Mouse (Mus musculus): ENCODE measurements around the gene Babam2. TPM values are rescaled to one million over a fixed set of nuclear protein-coding genes. Genes with fewer than 3 reads are reported as not detected.

The Babam2 gene
- total and polyA plus RNA-seq, 3 experiments = 25.2 to 32.9 (median 28.4) TPM

- Histone ChIP-seq H3K4me3 (no peak overlapping the region), H3K27me3 (ENCODE audit: control insufficient read depth, insufficient read depth, low read length) (no peaks in the 10 kb centered on the region), H3K36me3 (ENCODE audit: control insufficient read depth, insufficient read depth, low read length) (no peaks in the 10 kb centered on the region), H3K27ac (no peak overlapping the region), H3K9ac (ENCODE audit: low read depth, low read length) (no peak overlapping the region), H3K79me2 (replicated peaks; ENCODE audit: control insufficient read depth, insufficient read depth, low read length) (no peaks in the 10 kb centered on the region), H3K4me1 (ENCODE audit: control insufficient read depth, insufficient read depth, low read length) (peaks cover 3% of the 10 kb centered on the region)
- no peak for TF ChIP-seq POLR2A (IDR thresholded peaks at IDR 0.05; ENCODE audit: insufficient read depth, low read depth, low read length)
- no peak for TF ChIP-seq EP300 (IDR thresholded peaks at IDR 0.05; ENCODE audit: insufficient read depth, low read depth, low read length)
- TF ChIP-seq CTCF (IDR thresholded peaks at IDR 0.05) = no peak
- intact Hi-C loops (cut with DNase I) = no loop called here
- WGBS = 69% methylated on average over 4 of the region's 4 CpGs
- DNase-seq = no peak
Measured at GRCm38 (mm10) chr5:31742521-31743031, 45.1 kb downstream of the Babam2 start.

DNA sequence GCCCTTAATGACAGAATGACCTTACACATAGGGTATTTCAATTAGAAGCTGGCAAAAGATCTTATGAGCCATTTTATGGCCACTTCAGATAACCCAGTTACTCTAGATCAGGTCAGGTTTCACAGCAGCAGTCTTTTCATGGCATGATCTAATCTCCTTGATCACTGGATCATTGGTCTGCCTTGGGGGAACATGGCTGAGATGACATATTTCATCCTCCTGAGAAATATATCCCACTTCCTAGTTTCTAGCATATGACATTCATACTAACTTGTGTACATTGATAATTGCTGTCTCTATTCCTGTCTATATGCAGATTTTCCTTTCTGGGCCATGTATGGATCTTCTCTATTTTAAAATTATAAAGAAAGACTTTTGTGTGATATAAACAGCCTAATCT, 51.9 kb downstream of the Babam2 start:
- TF ChIP-seq POLR2A (IDR thresholded peaks at IDR 0.05; ENCODE audit: insufficient read depth, low read depth, low read length) = no peak
- no peak for TF ChIP-seq CTCF (IDR thresholded peaks at IDR 0.05)
- TF ChIP-seq EP300 (IDR thresholded peaks at IDR 0.05; ENCODE audit: insufficient read depth, low read depth, low read length) = no peak

DNA sequence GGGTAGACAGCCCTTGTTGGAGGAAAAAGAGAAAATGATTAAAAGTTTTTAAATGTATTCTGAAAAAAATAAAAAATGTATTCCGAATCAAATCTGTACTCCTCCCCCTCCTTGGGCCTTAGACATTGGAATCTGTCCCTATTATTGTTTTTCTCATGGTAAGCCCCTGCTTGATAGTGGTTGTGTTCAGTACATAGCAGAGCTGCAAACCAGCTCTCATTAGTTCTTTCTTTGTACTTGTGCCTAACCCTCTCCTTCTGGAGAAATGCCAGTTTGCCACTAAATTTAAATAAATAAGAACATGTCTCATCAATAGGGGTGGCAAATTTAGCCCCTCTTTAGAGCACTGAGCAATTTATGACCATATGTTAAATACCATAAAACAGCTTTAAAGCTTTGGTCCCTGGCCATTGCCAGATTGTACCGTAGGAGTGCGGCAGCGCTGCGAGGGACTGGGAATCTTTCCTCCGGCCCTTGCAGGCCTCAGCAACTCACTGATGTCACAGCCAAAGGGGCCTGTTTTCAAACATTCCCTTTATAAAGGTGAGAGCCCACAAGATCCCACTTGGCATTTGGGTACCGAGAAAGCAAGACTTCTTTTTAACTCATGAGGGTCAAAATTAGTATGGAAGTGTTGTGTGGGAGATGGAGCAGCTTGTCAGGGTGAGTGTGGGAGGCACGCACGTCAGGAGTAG, 52.9 kb downstream of the Babam2 start:
- no peaks in the 10 kb centered on the region; the same call in 1 of the 2 replicates for H3K27me3 ChIP-seq (ENCODE audit: control insufficient read depth, insufficient read depth, low read length)
- H3K79me2 ChIP-seq (replicated peaks; ENCODE audit: control insufficient read depth, insufficient read depth, low read length) = 0 out of 2 replicates have a peak, but pooled peaks cover 2% of the 10 kb centered on the region
- H3K36me3 ChIP-seq (ENCODE audit: control insufficient read depth, insufficient read depth, low read length) = peaks cover 8% of the 10 kb centered on the region
- 89% methylated on average over 9 of the region's 9 CpGs for WGBS
- H3K9ac ChIP-seq (ENCODE audit: low read depth, low read length) = no peak overlapping the region
- H3K4me3 ChIP-seq = no peak overlapping the region
- no peak for DNase-seq
- H3K4me1 ChIP-seq (ENCODE audit: control insufficient read depth, insufficient read depth, low read length) = peaks cover 7% of the 10 kb centered on the region
- TF ChIP-seq EP300 (IDR thresholded peaks at IDR 0.05; ENCODE audit: insufficient read depth, low read depth, low read length) (no peak), CTCF (IDR thresholded peaks at IDR 0.05) (no peak), POLR2A (IDR thresholded peaks at IDR 0.05; ENCODE audit: insufficient read depth, low read depth, low read length) (no peak)
- intact Hi-C loops (cut with DNase I) = loop anchor here (5.0 kb wide), 1 partner anchor 67 kb away; no protein-coding TSS in a partner anchor
- H3K27ac ChIP-seq = no peak overlapping the region; the same call in 1 of the 2 replicates

More for the DNA sequence above, 51.9 kb downstream of the Babam2 start:
- Histone ChIP-seq H3K4me1 (ENCODE audit: control insufficient read depth, insufficient read depth, low read length) (peaks cover 4% of the 10 kb centered on the region), H3K27me3 (ENCODE audit: control insufficient read depth, insufficient read depth, low read length) (no peaks in the 10 kb centered on the region), H3K4me3 (no peak overlapping the region), H3K9ac (ENCODE audit: low read depth, low read length) (no peak overlapping the region), H3K79me2 (replicated peaks; ENCODE audit: control insufficient read depth, insufficient read depth, low read length) (no peaks in the 10 kb centered on the region), H3K27ac (no peak overlapping the region), H3K36me3 (ENCODE audit: control insufficient read depth, insufficient read depth, low read length) (peaks cover 8% of the 10 kb centered on the region)
- intact Hi-C loops (cut with DNase I) = loop anchor here (2.0 kb wide), 1 partner anchor 17 kb away; no protein-coding TSS in a partner anchor
- DNase-seq = no peak

DNA sequence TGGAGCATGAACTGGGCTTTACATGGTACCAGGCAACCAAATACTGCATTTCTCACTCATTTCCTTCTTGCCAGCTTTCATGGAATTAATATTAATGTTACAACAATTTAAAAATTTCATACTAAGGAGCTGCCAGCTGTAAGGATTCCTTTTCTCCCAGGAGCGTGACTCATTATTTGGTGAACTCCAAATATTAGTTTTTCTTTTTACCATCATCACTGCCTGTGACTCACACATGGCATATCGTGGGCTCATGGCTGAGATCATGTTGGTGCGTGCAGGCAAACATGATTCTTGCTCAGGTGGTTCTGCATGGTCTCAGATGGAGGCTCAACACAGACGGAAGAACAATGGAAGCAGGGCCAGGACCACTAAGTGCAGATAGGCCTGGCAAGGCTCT, 53.5 kb downstream of the Babam2 start:
- H3K27ac ChIP-seq = peak overlapping the region; percentile 13
- peaks cover 8% of the 10 kb centered on the region for H3K36me3 ChIP-seq (ENCODE audit: control insufficient read depth, insufficient read depth, low read length)
- H3K4me3 ChIP-seq = no peak overlapping the region
- DNase-seq = no peak
- 0 out of 2 replicates have a peak, but pooled peaks cover 2% of the 10 kb centered on the region for H3K79me2 ChIP-seq (replicated peaks; ENCODE audit: control insufficient read depth, insufficient read depth, low read length)
- peaks cover 7% of the 10 kb centered on the region for H3K4me1 ChIP-seq (ENCODE audit: control insufficient read depth, insufficient read depth, low read length)
- H3K27me3 ChIP-seq (ENCODE audit: control insufficient read depth, insufficient read depth, low read length) = no peaks in the 10 kb centered on the region; the same call in 1 of the 2 replicates
- TF ChIP-seq CTCF (IDR thresholded peaks at IDR 0.05) (no peak), EP300 (IDR thresholded peaks at IDR 0.05; ENCODE audit: insufficient read depth, low read depth, low read length) (no peak), POLR2A (IDR thresholded peaks at IDR 0.05; ENCODE audit: insufficient read depth, low read depth, low read length) (no peak)
- intact Hi-C loops (cut with DNase I) = loop anchor here (5.0 kb wide), 1 partner anchor 66 kb away; no protein-coding TSS in a partner anchor
- no peak overlapping the region for H3K9ac ChIP-seq (ENCODE audit: low read depth, low read length)
- 76% methylated on average over 4 of the region's 4 CpGs for WGBS

- Histone ChIP-seq H3K4me3 (no peak overlapping the region), H3K27me3 (ENCODE audit: control insufficient read depth, insufficient read depth, low read length) (no peaks in the 10 kb centered on the region; the same call in 1 of the 2 replicates), H3K4me1 (ENCODE audit: control insufficient read depth, insufficient read depth, low read length) (peaks cover 7% of the 10 kb centered on the region), H3K36me3 (ENCODE audit: control insufficient read depth, insufficient read depth, low read length) (peaks cover 5% of the 10 kb centered on the region), H3K79me2 (replicated peaks; ENCODE audit: control insufficient read depth, insufficient read depth, low read length) (0 out of 2 replicates have a peak, but pooled peaks cover 2% of the 10 kb centered on the region), H3K27ac (no peak overlapping the region), H3K9ac (ENCODE audit: low read depth, low read length) (no peak overlapping the region)
- intact Hi-C loops (cut with DNase I) = loop anchor here (5.0 kb wide), 1 partner anchor 63 kb away; no protein-coding TSS in a partner anchor
- no peak for TF ChIP-seq POLR2A (IDR thresholded peaks at IDR 0.05; ENCODE audit: insufficient read depth, low read depth, low read length)
- TF ChIP-seq EP300 (IDR thresholded peaks at IDR 0.05; ENCODE audit: insufficient read depth, low read depth, low read length) = no peak
- no peak for TF ChIP-seq CTCF (IDR thresholded peaks at IDR 0.05)
- DNase-seq = no peak
- 89% methylated on average over 1 of the region's 1 CpGs for WGBS
Measured at GRCm38 (mm10) chr5:31754634-31755033, 57.1 kb downstream of the Babam2 start.

- peaks cover 5% of the 10 kb centered on the region for H3K36me3 ChIP-seq (ENCODE audit: control insufficient read depth, insufficient read depth, low read length)
Measured at GRCm38 (mm10) chr5:31755255-31755654, 57.8 kb downstream of the Babam2 start.

More at GRCm38 (mm10) chr5:31755255-31755654, 57.8 kb downstream of the Babam2 start:
- H3K27ac ChIP-seq = no peak overlapping the region
- TF ChIP-seq CTCF (IDR thresholded peaks at IDR 0.05) = no peak
- intact Hi-C loops (cut with DNase I) = no loop called here
- no peak overlapping the region for H3K4me3 ChIP-seq
- H3K79me2 ChIP-seq (replicated peaks; ENCODE audit: control insufficient read depth, insufficient read depth, low read length) = 0 out of 2 replicates have a peak, but pooled peaks cover 2% of the 10 kb centered on the region
- peaks cover 7% of the 10 kb centered on the region for H3K4me1 ChIP-seq (ENCODE audit: control insufficient read depth, insufficient read depth, low read length)
- 70% methylated on average over 3 of the region's 3 CpGs for WGBS
- no peak for DNase-seq
- H3K27me3 ChIP-seq (ENCODE audit: control insufficient read depth, insufficient read depth, low read length) = no peaks in the 10 kb centered on the region; the same call in 1 of the 2 replicates
- no peak overlapping the region for H3K9ac ChIP-seq (ENCODE audit: low read depth, low read length)
